Mouse (Mus musculus) midbrain, embryonic 12.5 days (tissue): ENCODE results near the gene Cdc42ep1. TPM values are rescaled to one million over a fixed set of nuclear protein-coding genes. Genes with fewer than 3 reads are reported as not detected.

Experiments used
- ATAC-seq: fragments of 200-750 bp; cut with Nextera tagmentation; 2 replicates; pipeline ENCODE4 v1.8.0; 2017; ENCODE audit warnings: low read depth, moderate TSS enrichment, moderate library complexity; ENCODE audit not compliant: low FRiP score
- H3K27ac ChIP-seq: fragments of 300-500 bp; sonication (generic); replicated peaks from 2 replicates; pipeline ENCODE4 v1.5.1; 2016; ENCODE audit warnings: mild to moderate bottlenecking
- H3K27me3 ChIP-seq: fragments of 300-500 bp; sonication (generic); 2 replicates; pipeline ENCODE4 v1.6.1; 2016; ENCODE audit warnings: mild to moderate bottlenecking
- H3K36me3 ChIP-seq: fragments of 300-500 bp; sonication (generic); 2 replicates; pipeline ENCODE4 v1.6.1; 2016
- H3K4me1 ChIP-seq: fragments of 300-500 bp; sonication (generic); 2 replicates; pipeline ENCODE4 v1.6.1; 2016
- H3K4me2 ChIP-seq: fragments of 300-500 bp; sonication (generic); replicated peaks from 2 replicates; pipeline ENCODE4 v1.6.1; 2016; ENCODE audit warnings: mild to moderate bottlenecking, moderate library complexity
- H3K4me3 ChIP-seq: fragments of 300-500 bp; sonication (generic); 2 replicates; pipeline ENCODE4 v1.5.1; 2016; ENCODE audit warnings: mild to moderate bottlenecking
- H3K9ac ChIP-seq: fragments of 300-500 bp; sonication (generic); replicated peaks from 2 replicates; pipeline ENCODE4 v1.6.1; 2016; ENCODE audit warnings: mild to moderate bottlenecking, moderate library complexity
- H3K9me3 ChIP-seq: fragments of 300-500 bp; sonication (generic); 2 replicates; pipeline ENCODE4 v1.6.1; 2016; ENCODE audit warnings: mild to moderate bottlenecking
- WGBS: fragments of 180-500 bp; shearing (Covaris S2); methylation state at CpG from one replicate; pipeline ENCODE4 v1.1.7; 2016; 5-methylcytosine and 5-hydroxymethylcytosine counted together
- polyA plus RNA-seq: library from polyadenylated mRNA; unstranded; fragments of >200 nt; fragmentation: Nextera tagmentation; extraction: Ambion mirVana; gene quantifications from 2 replicates; pipeline ENCODE4 v1.2.1, GENCODE M21; 2016

Gene Cdc42ep1
- polyA plus RNA-seq: 11.5 and 11.9 TPM in 2 replicates

GRCm38 (mm10) chr15:78842371-78843163 lies at the start of gene Cdc42ep1:
Gene Cdc42ep1, plus strand, starts transcription at chr15:78842624.
- Histone ChIP-seq H3K36me3 (no peaks in the 10 kb centered on the region), H3K4me3 (peak within 1 kb of the TSS; percentile 51), H3K9ac (peak within 1 kb of the TSS; percentile 61), H3K4me2 (peak within 1 kb of the TSS; percentile 83), H3K9me3 (no peaks in the 10 kb centered on the region), H3K27me3 (peaks cover 71% of the 10 kb centered on the region), H3K4me1 (peaks cover 32% of the 10 kb centered on the region), H3K27ac (0 out of 2 replicates have a peak within 1 kb of the TSS, but pooled peaks have one; percentile 10)
- peak; percentile 65; the same call in 1 of the 2 replicates for ATAC-seq
- 1% methylated on average over 72 of the region's 86 CpGs for WGBS

- Histone ChIP-seq H3K9me3 (no peaks in the 10 kb centered on the region), H3K27me3 (peaks cover 41% of the 10 kb centered on the region), H3K4me2 (no peak overlapping the region), H3K4me3 (no peak overlapping the region), H3K27ac (no peak overlapping the region), H3K9ac (no peak overlapping the region), H3K4me1 (peaks cover 11% of the 10 kb centered on the region), H3K36me3 (no peaks in the 10 kb centered on the region)
- no peak for ATAC-seq
- WGBS: 45% methylated on average over 25 of the region's 25 CpGs
These were observed 46.0 kb upstream of the Cdc42ep1 start for GRCm38 (mm10) chr15:78796196-78797059.

GRCm38 (mm10) chr15:78797060-78797329 lies 45.4 kb upstream of the Cdc42ep1 start:
- no peaks in the 10 kb centered on the region for H3K9me3 ChIP-seq
- H3K4me3 ChIP-seq: no peak overlapping the region
- no peak for ATAC-seq
- no peak overlapping the region for H3K9ac ChIP-seq
- WGBS: 90% methylated on average over 8 of the region's 8 CpGs
- no peak overlapping the region for H3K4me2 ChIP-seq
- peaks cover 47% of the 10 kb centered on the region for H3K27me3 ChIP-seq
- no peaks in the 10 kb centered on the region for H3K36me3 ChIP-seq
- H3K27ac ChIP-seq: no peak overlapping the region
- peaks cover 16% of the 10 kb centered on the region for H3K4me1 ChIP-seq

GRCm38 (mm10) chr15:78799029-78799428 lies 43.4 kb upstream of the Cdc42ep1 start:
- Histone ChIP-seq H3K4me1 (peaks cover 36% of the 10 kb centered on the region), H3K27me3 (peaks cover 67% of the 10 kb centered on the region), H3K36me3 (no peaks in the 10 kb centered on the region), H3K9ac (no peak overlapping the region), H3K9me3 (no peaks in the 10 kb centered on the region), H3K4me3 (no peak overlapping the region), H3K4me2 (no peak overlapping the region), H3K27ac (no peak overlapping the region)
- WGBS: 44% methylated on average over 19 of the region's 21 CpGs
- ATAC-seq: no peak

- peak overlapping the region; percentile 49; the same call in 1 of the 2 replicates for H3K4me3 ChIP-seq
- H3K27ac ChIP-seq: no peak overlapping the region
- peaks cover 78% of the 10 kb centered on the region for H3K27me3 ChIP-seq
- WGBS: 69% methylated on average over 9 of the region's 9 CpGs
- H3K4me2 ChIP-seq: peak overlapping the region; percentile 77
- H3K9ac ChIP-seq: no peak overlapping the region
- no peaks in the 10 kb centered on the region for H3K9me3 ChIP-seq
- peaks cover 35% of the 10 kb centered on the region for H3K4me1 ChIP-seq
- no peak for ATAC-seq
- no peaks in the 10 kb centered on the region for H3K36me3 ChIP-seq
These were observed 40.9 kb upstream of the Cdc42ep1 start for GRCm38 (mm10) chr15:78801571-78801970.

- peak; percentile 24; the same call in 1 of the 2 replicates for ATAC-seq
- H3K9me3 ChIP-seq: no peaks in the 10 kb centered on the region
- H3K9ac ChIP-seq: peak overlapping the region; percentile 47
- peak overlapping the region; percentile 77 for H3K4me2 ChIP-seq
- 5% methylated on average over 57 of the region's 67 CpGs for WGBS
- no peaks in the 10 kb centered on the region for H3K36me3 ChIP-seq
- H3K4me1 ChIP-seq: peaks cover 33% of the 10 kb centered on the region
- H3K27me3 ChIP-seq: peaks cover 75% of the 10 kb centered on the region
- H3K27ac ChIP-seq: no peak overlapping the region
- peak overlapping the region; percentile 49 for H3K4me3 ChIP-seq
These were observed 40.3 kb upstream of the Cdc42ep1 start for GRCm38 (mm10) chr15:78801971-78802741.

GRCm38 (mm10) chr15:78802776-78803391 lies 39.5 kb upstream of the Cdc42ep1 start, which contains the start of gene Card10:
Gene Card10, minus strand, starts transcription at chr15:78803042.
- under 1% methylated on average over 59 of the region's 70 CpGs for WGBS
- peaks cover 75% of the 10 kb centered on the region for H3K27me3 ChIP-seq
- peak within 1 kb of the TSS; percentile 47 for H3K9ac ChIP-seq
- peak within 1 kb of the TSS; percentile 77 for H3K4me2 ChIP-seq
- peak within 1 kb of the TSS; percentile 49 for H3K4me3 ChIP-seq
- no peaks in the 10 kb centered on the region for H3K36me3 ChIP-seq
- peaks cover 33% of the 10 kb centered on the region for H3K4me1 ChIP-seq
- no peak within 1 kb of the TSS for H3K27ac ChIP-seq
- peak; percentile 72 for ATAC-seq
- no peaks in the 10 kb centered on the region for H3K9me3 ChIP-seq

GRCm38 (mm10) chr15:78803499-78803900 lies 38.9 kb upstream of the Cdc42ep1 start:
- H3K9ac ChIP-seq: no peak overlapping the region
- under 1% methylated on average over 8 of the region's 8 CpGs for WGBS
- peak; percentile 55; the same call in 1 of the 2 replicates for ATAC-seq
- no peaks in the 10 kb centered on the region for H3K36me3 ChIP-seq
- no peaks in the 10 kb centered on the region for H3K9me3 ChIP-seq
- no peak overlapping the region for H3K27ac ChIP-seq
- H3K4me3 ChIP-seq: no peak overlapping the region
- peaks cover 33% of the 10 kb centered on the region for H3K4me1 ChIP-seq
- H3K4me2 ChIP-seq: peak overlapping the region; percentile 77
- H3K27me3 ChIP-seq: peaks cover 74% of the 10 kb centered on the region

- Histone ChIP-seq H3K4me3 (no peak overlapping the region), H3K27ac (no peak overlapping the region), H3K4me1 (peaks cover 30% of the 10 kb centered on the region), H3K9me3 (no peaks in the 10 kb centered on the region), H3K36me3 (no peaks in the 10 kb centered on the region), H3K27me3 (peaks cover 73% of the 10 kb centered on the region), H3K9ac (no peak overlapping the region), H3K4me2 (no peak overlapping the region)
- WGBS: 7% methylated on average over 6 of the region's 6 CpGs
- ATAC-seq: no peak
These were observed 38.1 kb upstream of the Cdc42ep1 start for GRCm38 (mm10) chr15:78804326-78804725.

- no peak for ATAC-seq
- Histone ChIP-seq H3K36me3 (no peaks in the 10 kb centered on the region), H3K9me3 (no peaks in the 10 kb centered on the region), H3K4me1 (peaks cover 30% of the 10 kb centered on the region), H3K27ac (no peak overlapping the region), H3K9ac (no peak overlapping the region), H3K4me3 (no peak overlapping the region), H3K27me3 (peaks cover 74% of the 10 kb centered on the region), H3K4me2 (no peak overlapping the region)
- 72% methylated on average over 2 of the region's 2 CpGs for WGBS
These were observed 37.1 kb upstream of the Cdc42ep1 start for GRCm38 (mm10) chr15:78805351-78805750.

GRCm38 (mm10) chr15:78806614-78807013 lies 35.8 kb upstream of the Cdc42ep1 start:
- Histone ChIP-seq H3K27me3 (peaks cover 62% of the 10 kb centered on the region), H3K9ac (no peak overlapping the region), H3K27ac (no peak overlapping the region), H3K4me1 (peaks cover 29% of the 10 kb centered on the region), H3K4me2 (no peak overlapping the region), H3K4me3 (no peak overlapping the region), H3K9me3 (no peaks in the 10 kb centered on the region), H3K36me3 (no peaks in the 10 kb centered on the region)
- 57% methylated on average over 2 of the region's 2 CpGs for WGBS
- no peak for ATAC-seq
